Comparison of ENCODE assay signal across 11 mouse cellular contexts in genomic region chr1:130397109-130397508, GRCm38 (mm10). TPM values are rescaled to one million over a fixed set of nuclear protein-coding genes. Genes with fewer than 3 reads are reported as not detected.
"Had no signal": no experiment of that assay in that cellular context is flagged by ENCODE, and none has a peak within 500 bp of the region (broad histone marks: within the 10 kb centered on the region; RNA-seq: fewer than 3 reads in every experiment).

No protein-coding gene starts in this region.

RNA-seq across cellular contexts. Expression of gene Cd55b, which starts 25.7 kb away (rescaled TPM):
- total RNA-seq: layer of hippocampus, adult 18-20 months; left cerebral cortex, postnatal 25 days; megakaryocyte, adult 5-6 weeks; monocyte, adult 5-6 weeks had no signal
- polyA plus RNA-seq: limb, embryonic 11.5 days; limb, embryonic 15.5 days; liver, embryonic 13.5 days; liver, postnatal 0 days; midbrain, embryonic 11.5 days; midbrain, embryonic 15.5 days; neural tube, embryonic 12.5 days had no signal
